Mouse (Mus musculus): ENCODE data around the gene Daw1.

DNA sequence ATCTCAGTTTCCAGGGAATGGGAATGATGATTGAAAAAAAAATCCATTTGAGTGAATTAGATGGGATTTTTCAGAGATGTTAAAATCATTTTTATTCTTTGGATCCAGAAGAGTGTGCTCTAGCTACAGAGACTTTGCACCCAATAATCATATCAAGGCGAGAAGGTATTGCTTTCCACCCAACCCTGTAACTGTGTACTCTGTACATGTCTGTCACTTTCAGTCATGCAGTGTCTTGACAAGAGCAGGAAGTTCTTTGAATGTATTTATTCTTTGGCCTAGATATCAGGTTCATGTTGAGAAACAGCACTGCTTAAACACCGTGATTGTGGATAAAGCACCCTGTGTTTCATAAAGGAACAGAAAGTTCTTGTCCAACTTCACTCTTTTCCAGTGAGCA, 13.0 kb upstream of the Daw1 start:
- TF ChIP-seq TAL1 (conservative IDR thresholded peaks at IDR 0.05; ENCODE audit: low read depth, low read length), result no peak
- no peak for TF ChIP-seq CTCF (IDR thresholded peaks at IDR 0.05; ENCODE audit: low read depth, low read length)
- TF ChIP-seq GATA1 (IDR thresholded peaks at IDR 0.05; ENCODE audit: borderline replicate concordance, low read length), result no peak
- TF ChIP-seq GATA2 (IDR thresholded peaks at IDR 0.05; ENCODE audit: borderline replicate concordance, low read depth, low read length), result no peak
- TF ChIP-seq POLR2AphosphoS5 (IDR thresholded peaks at IDR 0.05; ENCODE audit: insufficient replicate concordance, low read depth, low read length), result no peak
